Mouse (Mus musculus): ENCODE results near the gene Sardh. TPM values are rescaled to one million over a fixed set of nuclear protein-coding genes. Genes with fewer than 3 reads are reported as not detected.

Gene Sardh
- polyA plus RNA-seq, 1 experiment: 0.66 TPM

DNA sequence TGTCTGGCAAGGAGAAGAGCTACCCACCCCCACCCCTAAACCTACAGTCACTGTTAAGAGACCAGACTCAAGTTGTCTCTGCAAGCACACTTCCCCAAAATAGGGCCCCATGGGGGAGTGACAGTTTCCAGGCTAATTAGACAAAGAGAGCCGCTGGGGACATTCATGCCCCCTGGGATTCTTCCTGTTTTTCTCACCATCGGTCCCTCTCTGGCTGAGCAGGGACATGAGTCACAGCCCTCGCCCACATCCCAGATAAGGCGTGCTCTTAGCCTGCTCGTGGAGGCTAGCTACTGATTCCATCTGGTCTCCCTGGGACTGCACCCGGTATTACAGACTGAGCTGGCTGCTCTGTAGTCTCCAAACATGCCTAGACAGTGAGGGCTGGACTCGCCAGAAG is 15.8 kb downstream of the Sardh start:
- H3K27me3 ChIP-seq (ENCODE audit: control insufficient read depth): no peaks in the 10 kb centered on the region
- no peaks in the 10 kb centered on the region for H3K9me3 ChIP-seq (ENCODE audit: control insufficient read depth, low read length)
- no peak for TF ChIP-seq GATA1 (IDR thresholded peaks at IDR 0.05; ENCODE audit: low read length)
- TF ChIP-seq TAL1 (IDR thresholded peaks at IDR 0.05; ENCODE audit: low read length): no peak
- H3K4me3 ChIP-seq (replicated peaks): no peak overlapping the region
- H3K36me3 ChIP-seq (ENCODE audit: control insufficient read depth): peaks cover 2% of the 10 kb centered on the region; the same call in 1 of the 2 replicates
- H3K4me1 ChIP-seq (ENCODE audit: control insufficient read depth): no peaks in the 10 kb centered on the region

DNA sequence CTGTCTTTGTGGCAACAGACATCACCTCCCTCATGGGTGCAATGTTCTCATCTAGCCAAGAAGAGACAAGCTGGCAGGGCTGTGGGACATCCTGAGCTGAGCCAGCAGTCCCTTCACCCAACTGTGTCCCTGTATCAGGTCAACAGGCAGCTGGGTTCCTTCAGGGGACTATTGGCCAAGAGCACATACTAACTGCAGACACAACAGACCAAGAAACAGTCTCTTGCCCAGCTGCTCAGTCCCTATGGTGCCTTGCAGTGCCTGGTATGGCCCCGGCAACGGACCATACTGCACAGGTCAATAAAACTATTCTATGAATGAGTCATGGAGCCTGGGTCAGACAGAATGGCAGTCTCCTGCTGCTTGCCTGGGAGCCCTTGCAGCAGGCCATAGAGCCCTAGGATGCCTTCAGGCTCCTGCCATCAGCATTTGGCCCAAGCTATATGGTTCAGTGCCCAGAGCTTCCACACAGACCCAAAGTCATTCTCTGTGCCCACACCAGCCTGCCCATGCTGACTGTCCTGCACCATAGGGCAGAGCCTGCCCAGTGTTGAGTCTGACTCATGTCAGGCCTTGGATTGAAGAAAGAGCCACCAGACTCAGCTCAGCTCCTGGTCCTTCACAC is 18.5 kb downstream of the Sardh start:
- TF ChIP-seq GATA1 (IDR thresholded peaks at IDR 0.05; ENCODE audit: low read length) (no peak), TAL1 (IDR thresholded peaks at IDR 0.05; ENCODE audit: low read length) (no peak)

DNA sequence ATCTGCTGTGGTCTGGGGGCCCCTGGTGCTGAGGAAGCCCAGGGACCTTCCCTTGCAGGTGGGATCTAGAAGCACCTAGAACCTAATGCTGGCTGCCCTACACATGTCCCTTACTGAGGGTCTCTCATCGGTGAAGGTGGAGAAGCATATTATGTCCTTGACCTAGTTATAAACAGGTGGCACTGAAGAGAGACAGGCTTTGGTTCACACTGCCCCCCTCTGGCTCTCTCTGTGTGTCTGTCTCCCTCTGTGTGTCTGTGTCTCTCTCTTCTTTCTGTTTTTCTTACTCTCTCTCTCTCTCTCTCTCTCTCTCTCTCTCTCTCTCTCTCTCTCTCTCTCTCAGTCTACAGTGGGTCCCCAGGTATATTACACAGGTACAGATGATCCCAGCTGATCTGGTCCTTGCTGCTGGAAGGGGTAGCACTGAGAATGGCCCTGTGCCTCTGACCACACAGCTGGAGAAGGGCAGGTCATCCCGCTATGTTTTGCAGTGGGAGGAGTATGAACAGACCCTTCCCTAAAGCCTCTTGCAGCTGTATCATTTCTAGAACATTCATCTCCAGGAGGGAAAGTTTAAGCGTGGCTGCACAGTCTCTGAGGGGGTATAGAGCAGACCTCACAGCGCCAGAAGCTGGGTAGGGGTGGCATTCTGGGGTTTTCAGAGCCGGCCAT is 19.2 kb downstream of the Sardh start:
- TF ChIP-seq TAL1 (IDR thresholded peaks at IDR 0.05; ENCODE audit: low read length): no peak
- TF ChIP-seq GATA1 (IDR thresholded peaks at IDR 0.05; ENCODE audit: low read length): no peak
- no peaks in the 10 kb centered on the region for H3K9me3 ChIP-seq (ENCODE audit: control insufficient read depth, low read length)

More for the DNA sequence above, 18.5 kb downstream of the Sardh start:
- no peak overlapping the region for H3K4me3 ChIP-seq (replicated peaks)
- no peaks in the 10 kb centered on the region for H3K27me3 ChIP-seq (ENCODE audit: control insufficient read depth)
- peaks cover 6% of the 10 kb centered on the region; the same call in 1 of the 2 replicates for H3K36me3 ChIP-seq (ENCODE audit: control insufficient read depth)
- H3K4me1 ChIP-seq (ENCODE audit: control insufficient read depth): no peaks in the 10 kb centered on the region
- H3K9me3 ChIP-seq (ENCODE audit: control insufficient read depth, low read length): no peaks in the 10 kb centered on the region

GRCm38 (mm10) chr2:27226572-27226971 is 21.6 kb downstream of the Sardh start:
- no peaks in the 10 kb centered on the region for H3K4me1 ChIP-seq (ENCODE audit: control insufficient read depth)
- H3K4me3 ChIP-seq (replicated peaks): no peak overlapping the region
- no peak for TF ChIP-seq GATA1 (IDR thresholded peaks at IDR 0.05; ENCODE audit: low read length)
- H3K9me3 ChIP-seq (ENCODE audit: control insufficient read depth, low read length): no peaks in the 10 kb centered on the region
- no peaks in the 10 kb centered on the region for H3K27me3 ChIP-seq (ENCODE audit: control insufficient read depth)
- H3K36me3 ChIP-seq (ENCODE audit: control insufficient read depth): peaks cover 12% of the 10 kb centered on the region; the same call in 1 of the 2 replicates

More for the DNA sequence above, 19.2 kb downstream of the Sardh start:
- Histone ChIP-seq H3K27me3 (ENCODE audit: control insufficient read depth) (no peaks in the 10 kb centered on the region), H3K4me1 (ENCODE audit: control insufficient read depth) (no peaks in the 10 kb centered on the region), H3K36me3 (ENCODE audit: control insufficient read depth) (peaks cover 6% of the 10 kb centered on the region; the same call in 1 of the 2 replicates), H3K4me3 (replicated peaks) (no peak overlapping the region)

DNA sequence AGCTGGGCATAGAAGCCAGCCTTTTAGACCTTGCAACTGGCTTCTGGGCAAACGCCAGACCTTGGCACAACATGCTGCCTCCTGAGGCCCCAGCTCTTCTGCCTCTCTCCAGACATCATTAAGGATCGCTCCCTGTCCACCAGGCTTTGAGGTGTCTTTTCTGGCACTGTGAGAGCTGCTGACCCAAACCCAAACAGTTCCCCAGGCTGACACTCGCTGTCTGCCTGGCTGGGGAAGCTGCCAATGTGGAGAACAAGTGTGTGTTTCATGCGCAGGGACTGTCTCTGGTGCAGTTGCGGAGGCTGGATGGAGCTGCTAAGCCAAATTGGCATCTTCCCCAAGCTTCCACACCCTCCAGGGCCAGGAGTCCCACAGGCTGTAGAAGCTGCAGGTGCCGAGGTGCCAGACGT is 25.1 kb downstream of the Sardh start:
- H3K9me3 ChIP-seq (ENCODE audit: control insufficient read depth, low read length): no peaks in the 10 kb centered on the region
- peaks cover 12% of the 10 kb centered on the region; the same call in 1 of the 2 replicates for H3K36me3 ChIP-seq (ENCODE audit: control insufficient read depth)
- H3K4me1 ChIP-seq (ENCODE audit: control insufficient read depth): no peaks in the 10 kb centered on the region
- H3K27me3 ChIP-seq (ENCODE audit: control insufficient read depth): no peaks in the 10 kb centered on the region
- TF ChIP-seq TAL1 (IDR thresholded peaks at IDR 0.05; ENCODE audit: low read length) (no peak), GATA1 (IDR thresholded peaks at IDR 0.05; ENCODE audit: low read length) (no peak)
- no peak overlapping the region for H3K4me3 ChIP-seq (replicated peaks)

DNA sequence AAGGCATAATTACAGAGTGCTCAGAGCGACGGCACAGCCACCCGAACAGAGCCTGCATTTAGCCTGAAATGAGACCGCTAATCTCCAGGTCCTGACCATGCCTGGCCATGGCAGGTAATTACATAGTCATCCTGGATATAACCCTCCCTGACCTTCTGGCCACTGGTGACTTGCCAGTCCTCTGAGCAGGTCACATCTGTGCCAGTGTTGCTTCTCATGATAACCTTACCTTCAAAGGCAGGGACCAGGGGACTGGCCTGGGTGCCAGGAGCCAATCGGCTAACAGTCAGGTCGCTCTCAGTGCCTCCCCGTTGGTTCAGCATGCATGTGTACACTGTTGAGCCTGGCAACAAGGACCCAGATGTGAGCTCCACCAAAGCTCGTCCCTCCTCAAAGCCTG is 29.6 kb downstream of the Sardh start:
- peaks cover 3% of the 10 kb centered on the region; the same call in 1 of the 2 replicates for H3K36me3 ChIP-seq (ENCODE audit: control insufficient read depth)
- H3K4me1 ChIP-seq (ENCODE audit: control insufficient read depth): no peaks in the 10 kb centered on the region
- H3K4me3 ChIP-seq (replicated peaks): no peak overlapping the region
- TF ChIP-seq GATA1 (IDR thresholded peaks at IDR 0.05; ENCODE audit: low read length) (no peak), TAL1 (IDR thresholded peaks at IDR 0.05; ENCODE audit: low read length) (no peak)
- H3K27me3 ChIP-seq (ENCODE audit: control insufficient read depth): no peaks in the 10 kb centered on the region
- H3K9me3 ChIP-seq (ENCODE audit: control insufficient read depth, low read length): no peaks in the 10 kb centered on the region

DNA sequence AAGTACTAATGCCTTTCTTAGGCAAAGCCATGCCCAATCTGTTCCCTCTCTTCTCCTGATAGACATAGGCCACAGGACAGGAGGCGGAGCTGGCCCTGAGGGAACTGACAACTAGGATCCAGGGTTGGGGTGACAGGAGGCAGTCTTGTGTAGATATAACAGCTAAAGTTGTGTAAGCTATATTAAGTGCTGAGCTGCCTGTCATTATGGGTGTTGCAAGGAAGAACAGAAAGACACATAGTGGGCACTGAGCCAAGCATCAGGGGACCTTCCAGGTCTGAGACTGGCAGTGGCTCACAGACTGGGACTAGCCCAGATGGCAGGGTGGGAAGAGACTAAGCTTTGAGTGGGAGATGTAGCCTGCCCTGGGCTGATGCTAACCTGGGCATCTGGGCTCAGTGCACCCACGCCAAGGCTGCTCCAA is 30.0 kb downstream of the Sardh start:
- H3K36me3 ChIP-seq (ENCODE audit: control insufficient read depth): peaks cover under 1% of the 10 kb centered on the region; the same call in 1 of the 2 replicates
- H3K9me3 ChIP-seq (ENCODE audit: control insufficient read depth, low read length): no peaks in the 10 kb centered on the region
- H3K27me3 ChIP-seq (ENCODE audit: control insufficient read depth): no peaks in the 10 kb centered on the region
- no peak overlapping the region for H3K4me3 ChIP-seq (replicated peaks)
- H3K4me1 ChIP-seq (ENCODE audit: control insufficient read depth): no peaks in the 10 kb centered on the region
- TF ChIP-seq TAL1 (IDR thresholded peaks at IDR 0.05; ENCODE audit: low read length): no peak
- TF ChIP-seq GATA1 (IDR thresholded peaks at IDR 0.05; ENCODE audit: low read length): no peak

DNA sequence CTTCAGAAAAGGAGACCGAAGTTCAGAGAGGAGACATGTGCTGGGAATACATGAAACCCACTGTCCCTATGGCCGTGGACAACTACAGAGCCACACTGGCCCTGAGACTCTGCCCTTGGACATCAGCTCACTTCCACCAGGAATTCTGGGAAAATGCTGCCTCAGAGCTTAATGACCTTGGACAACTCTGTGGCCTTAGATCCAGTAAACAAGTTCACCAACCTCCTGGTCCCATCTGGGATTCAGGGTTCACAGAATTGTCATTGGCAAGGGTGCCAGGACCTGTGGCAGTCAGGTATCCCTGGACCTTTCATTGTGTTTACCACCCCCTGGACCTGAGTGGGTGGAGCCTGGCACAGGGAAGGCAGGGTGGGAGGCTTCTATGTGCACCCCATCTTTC is 32.6 kb downstream of the Sardh start:
- TF ChIP-seq GATA1 (IDR thresholded peaks at IDR 0.05; ENCODE audit: low read length) (no peak), TAL1 (IDR thresholded peaks at IDR 0.05; ENCODE audit: low read length) (no peak)
- Histone ChIP-seq H3K4me3 (replicated peaks) (no peak overlapping the region), H3K36me3 (ENCODE audit: control insufficient read depth) (no peaks in the 10 kb centered on the region; the same call in 1 of the 2 replicates), H3K4me1 (ENCODE audit: control insufficient read depth) (no peaks in the 10 kb centered on the region), H3K9me3 (ENCODE audit: control insufficient read depth, low read length) (no peaks in the 10 kb centered on the region), H3K27me3 (ENCODE audit: control insufficient read depth) (no peaks in the 10 kb centered on the region)
